ENCODE assay signal across 10 mouse cellular contexts in the genomic region with DNA sequence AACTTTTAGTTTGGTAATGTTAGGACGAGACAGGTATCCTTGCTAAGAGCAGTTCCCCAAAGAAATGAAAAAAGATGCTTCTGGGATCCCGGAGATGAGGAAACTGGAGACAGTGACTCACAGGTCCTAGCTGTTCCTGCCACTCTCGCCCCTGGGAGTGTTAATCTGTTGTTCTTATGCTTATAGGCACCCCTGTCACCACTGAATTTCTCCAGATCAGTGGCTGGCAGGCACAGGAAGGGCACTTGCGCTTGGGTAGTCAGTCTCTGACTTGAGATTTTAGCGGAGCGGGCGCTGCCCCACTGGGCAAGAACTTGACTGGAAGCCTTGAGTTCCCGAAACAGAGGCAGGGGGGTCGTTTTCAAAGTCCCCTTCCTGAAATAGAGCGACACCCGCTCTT. TPM values are rescaled to one million over a fixed set of nuclear protein-coding genes. Genes with fewer than 3 reads are reported as not detected.
A peak's percentile ranks its signal among the peaks of the same experiment; 100 is the strongest.
DNase-seq lines count a peak whose midpoint lies in the region; ATAC-seq and TF ChIP-seq lines count a peak whose summit lies in the region.
"Had no signal": no experiment of that assay in that cellular context is flagged by ENCODE, and none has a peak within 500 bp of the region (broad histone marks: within the 10 kb centered on the region; RNA-seq: fewer than 3 reads in every experiment).

No protein-coding gene starts in this region.

- no peaks in the 10 kb centered on the region for H3K36me3 ChIP-seq in embryonic facial prominence, embryonic 10.5 days (replicated peaks)
- no peaks in the 10 kb centered on the region for H3K36me3 ChIP-seq in intestine, postnatal 0 days (ENCODE audit: control insufficient read depth, insufficient read depth)
- no peaks in the 10 kb centered on the region for H3K36me3 ChIP-seq in kidney, embryonic 15.5 days

- peak overlapping the region; percentile 93; the same call in 1 of the 2 replicates for H3K4me2 ChIP-seq in intestine, postnatal 0 days (replicated peaks; ENCODE audit: low read depth)
- H3K4me2 ChIP-seq in kidney, embryonic 15.5 days: no peak overlapping the region; the same call in 1 of the 2 replicates

- 12% methylated on average over 11 of the region's 11 CpGs for WGBS in embryonic facial prominence, embryonic 10.5 days
- 14% methylated on average over 11 of the region's 11 CpGs for WGBS in intestine, postnatal 0 days
- WGBS in kidney, embryonic 15.5 days: 14% methylated on average over 11 of the region's 11 CpGs

- H3K9me3 ChIP-seq in embryonic facial prominence, embryonic 10.5 days: no peaks in the 10 kb centered on the region
- no peaks in the 10 kb centered on the region for H3K9me3 ChIP-seq in intestine, postnatal 0 days (ENCODE audit: control insufficient read depth)
- H3K9me3 ChIP-seq in kidney, embryonic 15.5 days (replicated peaks): no peaks in the 10 kb centered on the region

- H3K27ac ChIP-seq in embryonic facial prominence, embryonic 10.5 days (replicated peaks): no peak overlapping the region
- H3K27ac ChIP-seq in intestine, postnatal 0 days (ENCODE audit: low read depth, low read length): no peak overlapping the region
- no peak overlapping the region for H3K27ac ChIP-seq in kidney, embryonic 15.5 days

- no peak overlapping the region for H3K9ac ChIP-seq in intestine, postnatal 0 days (ENCODE audit: low read depth, low read length)
- H3K9ac ChIP-seq in kidney, embryonic 15.5 days: no peak overlapping the region

- peaks cover 15% of the 10 kb centered on the region for H3K4me1 ChIP-seq in embryonic facial prominence, embryonic 10.5 days
- H3K4me1 ChIP-seq in intestine, postnatal 0 days (replicated peaks; ENCODE audit: control insufficient read depth, insufficient read depth, low read length): no peaks in the 10 kb centered on the region
- peaks cover 8% of the 10 kb centered on the region for H3K4me1 ChIP-seq in kidney, embryonic 15.5 days

- peak; percentile 12 to 23 for DNase-seq in layer of hippocampus, postnatal 10 days (ENCODE audit: low spot score in 2 of 2)
- no peak for DNase-seq in layer of hippocampus, adult 9-10 months (ENCODE audit: low spot score)
- peak; percentile 9 for DNase-seq in embryonic facial prominence, embryonic 10.5 days (ENCODE audit: low spot score)
- DNase-seq in retina, embryonic 14.5 days (ENCODE audit: low spot score): peak; percentile 37
- DNase-seq in adrenal gland, adult 8-10 months: no peak
- DNase-seq in adrenal gland, postnatal 25 days: no peak

- peak overlapping the region; percentile 70 for H3K4me3 ChIP-seq in embryonic facial prominence, embryonic 10.5 days
- H3K4me3 ChIP-seq in intestine, postnatal 0 days (ENCODE audit: low read depth, low read length): peak overlapping the region; percentile 45; the same call in 1 of the 2 replicates
- H3K4me3 ChIP-seq in kidney, embryonic 15.5 days (replicated peaks): no peak overlapping the region; the same call in 1 of the 2 replicates

- TF ChIP-seq CTCF in intestine, postnatal 0 days (IDR thresholded peaks at IDR 0.05; ENCODE audit: low read depth): no peak

- no peak for ATAC-seq in intestine, postnatal 0 days
- ATAC-seq in kidney, embryonic 15.5 days (replicated peaks; ENCODE audit: low FRiP score): no peak
- ATAC-seq: Patski had no signal

- peaks cover 32% of the 10 kb centered on the region for H3K27me3 ChIP-seq in embryonic facial prominence, embryonic 10.5 days (replicated peaks; ENCODE audit: low read depth, poor library complexity, severe bottlenecking)
- peaks cover 19% of the 10 kb centered on the region for H3K27me3 ChIP-seq in intestine, postnatal 0 days (replicated peaks; ENCODE audit: control insufficient read depth, insufficient read depth, low read length)
- peaks cover 34% of the 10 kb centered on the region for H3K27me3 ChIP-seq in kidney, embryonic 15.5 days

RNA-seq across cellular contexts. Expression of a gene that starts 1.3 kb away (rescaled TPM):
- 10 to 100 TPM; 36.5 to 39.6 TPM for total RNA-seq in layer of hippocampus, postnatal 10 days (2021)
- 0.01 and 0.11 TPM in 2 replicates for polyA plus RNA-seq in embryonic facial prominence, embryonic 10.5 days (2016; fragmentation: Nextera tagmentation; extraction: Ambion mirVana)
- polyA plus RNA-seq in intestine, postnatal 0 days (2015; fragmentation: Nextera tagmentation; extraction: Ambion mirVana): 0.17 and 0.26 TPM in 2 replicates
- polyA plus RNA-seq in kidney, embryonic 15.5 days (2015; fragmentation: Nextera tagmentation; extraction: Ambion mirVana): 0.01 and 0.08 TPM in 2 replicates
- total RNA-seq in adrenal gland, adult 8-10 months (2022): under 1 TPM in 3 of 4 experiments, not detected in 1; 0.03 to 0.12 (median 0.10) TPM
- 0.06 TPM in 1 of 2 replicates, not detected in the other for total RNA-seq in adrenal gland, postnatal 25 days (2021)
- polyA plus RNA-seq: gonadal fat pad, adult 2 months had no signal

Comparison
In these comparisons a context has a peak if more than half of its experiments do, and no peak if none do; other contexts are left out.
1. DNase-seq: peak in layer of hippocampus, postnatal 10 days (2 of 2), embryonic facial prominence, embryonic 10.5 days (single experiment) and retina, embryonic 14.5 days (single experiment); none in layer of hippocampus, adult 9-10 months (single experiment), adrenal gland, adult 8-10 months (single experiment) and adrenal gland, postnatal 25 days (single experiment).
2. RNA of a gene that starts 1.3 kb away (total RNA-seq): 36.5 to 39.6 TPM in layer of hippocampus, postnatal 10 days; 0.03 to 0.12 TPM in adrenal gland, adult 8-10 months and 0.06 TPM in adrenal gland, postnatal 25 days; every median in the first group is over 10 times any median in the second.